Mouse (Mus musculus) heart, adult 2 months (tissue): ENCODE measurements around the gene Grin2c.

Source experiments
- CTCF ChIP-seq: fragments of 200-600 bp; IDR thresholded peaks from 2 replicates; pipeline ENCODE4 v1.8.1; 2022; ENCODE audit warnings: antibody characterized with exemption, mild to moderate bottlenecking, moderate library complexity
- EP300 ChIP-seq: fragments of 200-500 bp; IDR thresholded peaks from 2 replicates; pipeline ENCODE4 v1.6.1; 2011; ENCODE audit warnings: low read depth, low read length, control low read depth; ENCODE audit not compliant: insufficient read depth
- POLR2A ChIP-seq: fragments of 200-500 bp; IDR thresholded peaks from 2 replicates; pipeline ENCODE4 v1.6.1; 2011; ENCODE audit warnings: mild to moderate bottlenecking, low read depth, low read length, control low read depth; ENCODE audit not compliant: insufficient read depth

- TF ChIP-seq POLR2A (no peak), CTCF (no peak), EP300 (no peak)
These were observed 7.7 kb upstream of the Grin2c start for GRCm38 (mm10) chr11:115274771-115275170.
